Mouse (Mus musculus): ENCODE data around the gene Psmd1.

- TF ChIP-seq BHLHE40 (IDR thresholded peaks at IDR 0.05; ENCODE audit: borderline replicate concordance, low read depth, low read length) (no peak), CTCF (IDR thresholded peaks at IDR 0.05 in 2 of 3, conservative IDR thresholded peaks at IDR 0.05 in 1 of 3; ENCODE audit: control insufficient read depth in 1 of 3, insufficient read depth in 1 of 3, low read depth in 2 of 3, low read length in 3 of 3, poor library complexity in 1 of 3, severe bottlenecking in 1 of 3) (no peak), GATA1 (IDR thresholded peaks at IDR 0.05; ENCODE audit: low read depth, low read length) (no peak), UBTF (IDR thresholded peaks at IDR 0.05; ENCODE audit: borderline replicate concordance, insufficient read depth, low read depth, low read length) (no peak), POLR2A (IDR thresholded peaks at IDR 0.05; ENCODE audit: control insufficient read depth in 1 of 2, insufficient read depth in 1 of 2, low read depth in 1 of 2, low read length in 2 of 2, poor library complexity in 1 of 2) (no peak), MAX (IDR thresholded peaks at IDR 0.05; ENCODE audit: low read length) (no peak)
These were observed 31.8 kb upstream of the Psmd1 start for GRCm38 (mm10) chr1:86032273-86032987.
